Mouse (Mus musculus) neural tube, embryonic 15.5 days (tissue): ENCODE measurements around the gene Tspan32. TPM values are rescaled to one million over a fixed set of nuclear protein-coding genes. Genes with fewer than 3 reads are reported as not detected.

Experiments
- ATAC-seq: fragments of 200-750 bp; cut with Nextera tagmentation; 2 replicates; pipeline ENCODE4 v1.8.0; 2017; ENCODE audit warnings: mild to moderate bottlenecking, moderate TSS enrichment, moderate library complexity; ENCODE audit not compliant: low FRiP score
- H3K27ac ChIP-seq: fragments of 300-500 bp; sonication (generic); replicated peaks from 2 replicates; pipeline ENCODE4 v1.5.1; 2015; ENCODE audit warnings: mild to moderate bottlenecking, inconsistent platforms
- H3K27me3 ChIP-seq: fragments of 300-500 bp; sonication (generic); replicated peaks from 2 replicates; pipeline ENCODE4 v1.6.1; 2015; ENCODE audit warnings: inconsistent platforms
- H3K36me3 ChIP-seq: fragments of 300-500 bp; sonication (generic); 2 replicates; pipeline ENCODE4 v1.6.1; 2015; ENCODE audit warnings: inconsistent platforms
- H3K4me1 ChIP-seq: fragments of 300-500 bp; sonication (generic); 2 replicates; pipeline ENCODE4 v1.6.1; 2015; ENCODE audit warnings: inconsistent platforms
- H3K4me2 ChIP-seq: fragments of 300-500 bp; sonication (generic); 2 replicates; pipeline ENCODE4 v1.6.1; 2015; ENCODE audit warnings: inconsistent platforms, mild to moderate bottlenecking, moderate library complexity
- H3K4me3 ChIP-seq: fragments of 300-500 bp; sonication (generic); replicated peaks from 2 replicates; pipeline ENCODE4 v1.5.1; 2015; ENCODE audit warnings: mild to moderate bottlenecking, inconsistent platforms
- H3K9ac ChIP-seq: fragments of 300-500 bp; sonication (generic); replicated peaks from 2 replicates; pipeline ENCODE4 v1.6.1; 2015; ENCODE audit warnings: mild to moderate bottlenecking, inconsistent platforms
- H3K9me3 ChIP-seq: fragments of 300-500 bp; sonication (generic); replicated peaks from 2 replicates; pipeline ENCODE4 v1.6.1; 2016; ENCODE audit warnings: inconsistent platforms
- WGBS: fragments of 180-500 bp; shearing (Covaris S2); methylation state at CpG from one replicate; pipeline ENCODE4 v1.1.7; 2015; ENCODE audit warnings: mixed read lengths; 5-methylcytosine and 5-hydroxymethylcytosine counted together
- polyA plus RNA-seq: library from polyadenylated mRNA; unstranded; fragments of >200 nt; fragmentation: Nextera tagmentation; extraction: Ambion mirVana; gene quantifications from 2 replicates; pipeline ENCODE4 v1.2.1, GENCODE M21; 2015

The Tspan32 gene
- polyA plus RNA-seq, 1 experiment from 2014 or later: 0.51 TPM

GRCm38 (mm10) chr7:142995630-142996338 is 9.1 kb upstream of the Tspan32 start:
- whole genome bisulfite sequencing: 84% methylated on average over 3 of the region's 3 CpGs

GRCm38 (mm10) chr7:142996998-142997397 is 7.8 kb upstream of the Tspan32 start:
- Histone ChIP-seq H3K4me3 (no peak overlapping the region), H3K9me3 (no peaks in the 10 kb centered on the region; the same call in 1 of the 2 replicates), H3K27me3 (no peaks in the 10 kb centered on the region), H3K36me3 (no peaks in the 10 kb centered on the region), H3K4me2 (no peak overlapping the region), H3K4me1 (no peaks in the 10 kb centered on the region), H3K27ac (no peak overlapping the region), H3K9ac (no peak overlapping the region)
- 96% methylated on average over 2 of the region's 2 CpGs for WGBS
- ATAC-seq: no peak

More at GRCm38 (mm10) chr7:142995630-142996338, 9.1 kb upstream of the Tspan32 start:
- H3K4me3 ChIP-seq: no peak overlapping the region
- H3K4me1 ChIP-seq: no peaks in the 10 kb centered on the region
- ATAC-seq: no peak
- no peaks in the 10 kb centered on the region for H3K36me3 ChIP-seq
- H3K9me3 ChIP-seq: no peaks in the 10 kb centered on the region; the same call in 1 of the 2 replicates
- no peaks in the 10 kb centered on the region for H3K27me3 ChIP-seq
- no peak overlapping the region for H3K9ac ChIP-seq
- H3K4me2 ChIP-seq: no peak overlapping the region
- no peak overlapping the region for H3K27ac ChIP-seq

- no peaks in the 10 kb centered on the region; the same call in 1 of the 2 replicates for H3K9me3 ChIP-seq
- H3K9ac ChIP-seq: no peak overlapping the region
- no peaks in the 10 kb centered on the region for H3K27me3 ChIP-seq
- H3K36me3 ChIP-seq: no peaks in the 10 kb centered on the region
- H3K4me2 ChIP-seq: no peak overlapping the region
- WGBS: 81% methylated on average over 3 of the region's 3 CpGs
- no peak overlapping the region for H3K27ac ChIP-seq
- H3K4me1 ChIP-seq: no peaks in the 10 kb centered on the region
- no peak for ATAC-seq
- no peak overlapping the region for H3K4me3 ChIP-seq
Observed at GRCm38 (mm10) chr7:142997403-142998150, 7.3 kb upstream of the Tspan32 start.

- 29% methylated on average over 3 of the region's 3 CpGs for WGBS
- peaks cover 3% of the 10 kb centered on the region; the same call in 1 of the 2 replicates for H3K4me1 ChIP-seq
Observed at GRCm38 (mm10) chr7:143002679-143003078, 2.2 kb upstream of the Tspan32 start.

GRCm38 (mm10) chr7:143005344-143006096 is 674 bp downstream of the Tspan32 start:
- peaks cover 27% of the 10 kb centered on the region for H3K4me1 ChIP-seq
- H3K4me3 ChIP-seq: no peak overlapping the region
- no peak overlapping the region for H3K27ac ChIP-seq
- no peaks in the 10 kb centered on the region for H3K36me3 ChIP-seq
- H3K9me3 ChIP-seq: no peaks in the 10 kb centered on the region
- no peak overlapping the region for H3K4me2 ChIP-seq
- ATAC-seq: no peak
- 84% methylated on average over 6 of the region's 6 CpGs for WGBS
- no peaks in the 10 kb centered on the region for H3K27me3 ChIP-seq
- H3K9ac ChIP-seq: no peak overlapping the region

More at GRCm38 (mm10) chr7:143002679-143003078, 2.2 kb upstream of the Tspan32 start:
- no peaks in the 10 kb centered on the region for H3K27me3 ChIP-seq
- no peaks in the 10 kb centered on the region for H3K36me3 ChIP-seq
- no peak for ATAC-seq
- H3K4me3 ChIP-seq: no peak overlapping the region
- H3K9ac ChIP-seq: no peak overlapping the region
- no peak overlapping the region for H3K4me2 ChIP-seq
- no peak overlapping the region for H3K27ac ChIP-seq
- no peaks in the 10 kb centered on the region for H3K9me3 ChIP-seq

- Histone ChIP-seq H3K4me2 (no peak overlapping the region), H3K36me3 (no peaks in the 10 kb centered on the region), H3K4me3 (no peak overlapping the region), H3K9ac (no peak overlapping the region), H3K27ac (no peak overlapping the region), H3K9me3 (no peaks in the 10 kb centered on the region), H3K4me1 (peaks cover 27% of the 10 kb centered on the region), H3K27me3 (no peaks in the 10 kb centered on the region)
- WGBS: 89% methylated on average over 2 of the region's 2 CpGs
- no peak for ATAC-seq
Observed at GRCm38 (mm10) chr7:143006097-143006755, 1.4 kb downstream of the Tspan32 start.

GRCm38 (mm10) chr7:143006756-143007598 is 2.1 kb downstream of the Tspan32 start:
- Histone ChIP-seq H3K9me3 (no peaks in the 10 kb centered on the region), H3K27ac (peak overlapping the region; percentile 82), H3K4me1 (peaks cover 31% of the 10 kb centered on the region), H3K27me3 (no peaks in the 10 kb centered on the region), H3K36me3 (no peaks in the 10 kb centered on the region), H3K9ac (no peak overlapping the region), H3K4me3 (no peak overlapping the region), H3K4me2 (no peak overlapping the region; the same call in 1 of the 2 replicates)
- WGBS: 88% methylated on average over 8 of the region's 8 CpGs
- ATAC-seq: no peak

GRCm38 (mm10) chr7:143007599-143008369 is 2.9 kb downstream of the Tspan32 start:
- H3K9me3 ChIP-seq: no peaks in the 10 kb centered on the region
- H3K4me1 ChIP-seq: peaks cover 38% of the 10 kb centered on the region
- peak; percentile 75 for ATAC-seq
- no peak overlapping the region for H3K9ac ChIP-seq
- peak overlapping the region; percentile 82 for H3K27ac ChIP-seq
- H3K4me2 ChIP-seq: peak overlapping the region; percentile 19
- H3K36me3 ChIP-seq: no peaks in the 10 kb centered on the region
- WGBS: 32% methylated on average over 17 of the region's 17 CpGs
- no peaks in the 10 kb centered on the region for H3K27me3 ChIP-seq
- H3K4me3 ChIP-seq: no peak overlapping the region

GRCm38 (mm10) chr7:143008370-143008926 is 3.6 kb downstream of the Tspan32 start:
- Histone ChIP-seq H3K27me3 (no peaks in the 10 kb centered on the region), H3K27ac (peak overlapping the region; percentile 82), H3K9me3 (no peaks in the 10 kb centered on the region), H3K9ac (no peak overlapping the region), H3K4me1 (peaks cover 43% of the 10 kb centered on the region), H3K36me3 (no peaks in the 10 kb centered on the region), H3K4me2 (peak overlapping the region; percentile 19), H3K4me3 (no peak overlapping the region)
- peak; percentile 21 for ATAC-seq
- 51% methylated on average over 8 of the region's 8 CpGs for WGBS
